In genomic region chr1:139145516-139145915, GRCm38 (mm10) we compare ENCODE assay signal across 30 mouse cellular contexts.
DNase-seq lines count a peak whose midpoint lies in the region; ATAC-seq lines count a peak whose summit lies in the region.
"Had no signal": no experiment of that assay in that cellular context is flagged by ENCODE, and none has a peak within 500 bp of the region (broad histone marks: within the 10 kb centered on the region; RNA-seq: fewer than 3 reads in every experiment).

No protein-coding gene starts in this region.

- H3K4me2 ChIP-seq in midbrain, embryonic 11.5 days: no peak overlapping the region
- H3K4me2 ChIP-seq: embryonic facial prominence, embryonic 12.5 days; embryonic facial prominence, embryonic 15.5 days; forebrain, embryonic 13.5 days; heart, embryonic 13.5 days; hindbrain, embryonic 14.5 days had no signal

- H3K4me1 ChIP-seq in midbrain, embryonic 11.5 days (ENCODE audit: control insufficient read depth, insufficient read depth, low read length): no peaks in the 10 kb centered on the region
- no peaks in the 10 kb centered on the region for H3K4me1 ChIP-seq in embryonic facial prominence, embryonic 10.5 days
- H3K4me1 ChIP-seq: embryonic facial prominence, embryonic 12.5 days; embryonic facial prominence, embryonic 15.5 days; forebrain, embryonic 13.5 days; heart, embryonic 10.5 days had no signal

- no peaks in the 10 kb centered on the region for H3K9me3 ChIP-seq in midbrain, embryonic 11.5 days (ENCODE audit: control insufficient read depth, low read length)
- no peaks in the 10 kb centered on the region for H3K9me3 ChIP-seq in embryonic facial prominence, embryonic 10.5 days
- H3K9me3 ChIP-seq: embryonic facial prominence, embryonic 12.5 days; embryonic facial prominence, embryonic 15.5 days; forebrain, embryonic 13.5 days; G1E; heart, embryonic 10.5 days; heart, embryonic 13.5 days had no signal

- no peak overlapping the region for H3K9ac ChIP-seq in midbrain, embryonic 11.5 days (ENCODE audit: low read length)
- H3K9ac ChIP-seq: embryonic facial prominence, embryonic 12.5 days; embryonic facial prominence, embryonic 15.5 days; forebrain, embryonic 13.5 days; heart, embryonic 13.5 days; hindbrain, embryonic 14.5 days had no signal

- no peak for ATAC-seq in midbrain, embryonic 11.5 days (ENCODE audit: low FRiP score)
- ATAC-seq: forebrain, embryonic 13.5 days; forebrain, embryonic 16.5 days; hindbrain, postnatal 0 days; inflammation-experienced regulatory T-cells, adult 6 months; intestine, embryonic 16.5 days; Patski had no signal

- H3K4me3 ChIP-seq in midbrain, embryonic 11.5 days (ENCODE audit: low read depth, low read length): no peak overlapping the region
- H3K4me3 ChIP-seq in embryonic facial prominence, embryonic 10.5 days: no peak overlapping the region
- H3K4me3 ChIP-seq: embryonic facial prominence, embryonic 12.5 days; embryonic facial prominence, embryonic 15.5 days; erythroblast, embryonic 14.5 days; forebrain, embryonic 13.5 days; heart, adult 2 months; heart, embryonic 10.5 days; heart, embryonic 13.5 days had no signal

- DNase-seq in adrenal gland, postnatal 36 days: peak; percentile 11 to 15
- no peak for DNase-seq in adrenal gland, postnatal 25 days
- DNase-seq in MN1 (ENCODE audit: low spot score): peak; percentile 25
- peak; percentile 39 for DNase-seq in brain, adult 2 months (ENCODE audit: low read depth, low spot score)
- no peak for DNase-seq in midbrain, embryonic 11.5 days (ENCODE audit: low spot score, missing footprints)
- no peak for DNase-seq in embryonic facial prominence, embryonic 10.5 days (ENCODE audit: low spot score)
- DNase-seq in cerebellum, adult 9-10 months: no peak
- DNase-seq: cerebellum, adult 11-12 months; cerebellum, adult 8-10 months; cerebellum, postnatal 14 days; gastrocnemius, postnatal 10 days; gastrocnemius, postnatal 36 days; heart, adult 2 months; heart, postnatal 14 days; heart, postnatal 4 days; kidney, adult 18-20 months had no signal

- WGBS in midbrain, embryonic 11.5 days: 98% methylated on average over 1 of the region's 2 CpGs
- WGBS in embryonic facial prominence, embryonic 10.5 days: 96% methylated on average over 2 of the region's 2 CpGs

- peaks cover 2% of the 10 kb centered on the region; the same call in 1 of the 2 replicates for H3K36me3 ChIP-seq in midbrain, embryonic 11.5 days (ENCODE audit: control insufficient read depth, insufficient read depth, low read length)
- H3K36me3 ChIP-seq in embryonic facial prominence, embryonic 10.5 days (replicated peaks): peaks cover 8% of the 10 kb centered on the region
- H3K36me3 ChIP-seq: embryonic facial prominence, embryonic 15.5 days had no signal

- H3K27me3 ChIP-seq in midbrain, embryonic 11.5 days (ENCODE audit: control insufficient read depth, insufficient read depth, low read length): no peaks in the 10 kb centered on the region
- H3K27me3 ChIP-seq in embryonic facial prominence, embryonic 10.5 days (replicated peaks; ENCODE audit: low read depth, poor library complexity, severe bottlenecking): no peaks in the 10 kb centered on the region
- H3K27me3 ChIP-seq: CH12.LX; embryonic facial prominence, embryonic 12.5 days; embryonic facial prominence, embryonic 15.5 days; forebrain, embryonic 13.5 days; heart, embryonic 13.5 days; Patski had no signal

- no peak overlapping the region for H3K27ac ChIP-seq in midbrain, embryonic 11.5 days (ENCODE audit: low read depth, low read length)
- H3K27ac ChIP-seq in embryonic facial prominence, embryonic 10.5 days (replicated peaks): no peak overlapping the region
- H3K27ac ChIP-seq: embryonic facial prominence, embryonic 12.5 days; embryonic facial prominence, embryonic 15.5 days; forebrain, embryonic 13.5 days; heart, adult 2 months; heart, embryonic 10.5 days; heart, embryonic 13.5 days; hindbrain, embryonic 14.5 days; hindbrain, postnatal 0 days had no signal

Comparison
In these comparisons a context has a peak if more than half of its experiments do, and no peak if none do; other contexts are left out.
1. DNase-seq: peak in adrenal gland, postnatal 36 days (2 of 2), MN1 (single experiment) and brain, adult 2 months (single experiment); none in adrenal gland, postnatal 25 days (single experiment), midbrain, embryonic 11.5 days (single experiment), embryonic facial prominence, embryonic 10.5 days (single experiment) and cerebellum, adult 9-10 months (single experiment).